Comparison of ENCODE assay signal across 9 mouse cellular contexts in genomic region chr6:143640652-143641051, GRCm38 (mm10).
DNase-seq lines count a peak whose midpoint lies in the region.
"Had no signal": no experiment of that assay in that cellular context is flagged by ENCODE, and none has a peak within 500 bp of the region (broad histone marks: within the 10 kb centered on the region; RNA-seq: fewer than 3 reads in every experiment).

No protein-coding gene starts in this region.

- DNase-seq in gastrocnemius, adult 18-20 months (ENCODE audit: low spot score), result peak; percentile 59
- DNase-seq in gastrocnemius, postnatal 10 days, result no peak
- peak; percentile 20 for DNase-seq in urinary bladder, postnatal 25 days (ENCODE audit: low spot score)
- DNase-seq in urinary bladder, postnatal 4 days (ENCODE audit: low spot score in 2 of 2), result no peak
- peak; percentile 13 to 17 for DNase-seq in kidney, postnatal 36 days
- peak; percentile 84 for DNase-seq in yolk sac, embryonic 10.5 days (ENCODE audit: low spot score)
- no peak for DNase-seq in cerebellum, adult 9-10 months
- no peak for DNase-seq in layer of hippocampus, adult 9-10 months (ENCODE audit: low spot score)
- DNase-seq: cerebellum, postnatal 10 days had no signal

Comparison
In these comparisons a context has a peak if more than half of its experiments do, and no peak if none do; other contexts are left out.
1. DNase-seq: peak in gastrocnemius, adult 18-20 months (single experiment), urinary bladder, postnatal 25 days (single experiment), kidney, postnatal 36 days (2 of 2) and yolk sac, embryonic 10.5 days (single experiment); none in gastrocnemius, postnatal 10 days (single experiment), urinary bladder, postnatal 4 days (0 of 2), cerebellum, adult 9-10 months (single experiment) and layer of hippocampus, adult 9-10 months (single experiment).